In genomic region chr1:181307981-181308380, GRCm38 (mm10) we compare ENCODE assay signal across 21 mouse cellular contexts. TPM values are rescaled to one million over a fixed set of nuclear protein-coding genes. Genes with fewer than 3 reads are reported as not detected.
DNase-seq lines count a peak whose midpoint lies in the region; ATAC-seq and TF ChIP-seq lines count a peak whose summit lies in the region.
"Had no signal": no experiment of that assay in that cellular context is flagged by ENCODE, and none has a peak within 500 bp of the region (broad histone marks: within the 10 kb centered on the region; RNA-seq: fewer than 3 reads in every experiment).

No protein-coding gene starts in this region.

- no peaks in the 10 kb centered on the region for H3K36me3 ChIP-seq in forebrain, embryonic 16.5 days (ENCODE audit: control insufficient read depth, insufficient read depth)
- H3K36me3 ChIP-seq in forebrain, postnatal 0 days (ENCODE audit: insufficient read depth): no peaks in the 10 kb centered on the region
- no peaks in the 10 kb centered on the region for H3K36me3 ChIP-seq in midbrain, embryonic 15.5 days (replicated peaks)
- H3K36me3 ChIP-seq in midbrain, embryonic 14.5 days (ENCODE audit: control insufficient read depth, insufficient read depth, low read length): no peaks in the 10 kb centered on the region
- H3K36me3 ChIP-seq: G1E; heart, embryonic 12.5 days; neural tube, embryonic 12.5 days had no signal

- TF ChIP-seq CTCF in forebrain, postnatal 0 days (IDR thresholded peaks at IDR 0.05; ENCODE audit: low read depth): no peak

- ATAC-seq in forebrain, embryonic 16.5 days: peak; percentile 33; the same call in 1 of the 2 replicates
- no peak for ATAC-seq in forebrain, postnatal 0 days
- ATAC-seq in midbrain, embryonic 15.5 days (replicated peaks): no peak
- no peak for ATAC-seq in midbrain, embryonic 14.5 days (ENCODE audit: low FRiP score, low TSS enrichment)

- no peaks in the 10 kb centered on the region for H3K27me3 ChIP-seq in forebrain, embryonic 16.5 days (replicated peaks; ENCODE audit: control insufficient read depth, insufficient read depth, low read length)
- H3K27me3 ChIP-seq in forebrain, postnatal 0 days (ENCODE audit: insufficient read depth, low read length): no peaks in the 10 kb centered on the region
- no peaks in the 10 kb centered on the region for H3K27me3 ChIP-seq in midbrain, embryonic 15.5 days (replicated peaks)
- no peaks in the 10 kb centered on the region for H3K27me3 ChIP-seq in midbrain, embryonic 14.5 days (ENCODE audit: control insufficient read depth, insufficient read depth, low read length)
- H3K27me3 ChIP-seq: heart, embryonic 12.5 days; neural tube, embryonic 12.5 days had no signal

- DNase-seq in forebrain, postnatal 0 days: no peak
- DNase-seq in layer of hippocampus, adult 9-11 months: peak; percentile 30
- no peak for DNase-seq in layer of hippocampus, adult 11-12 months (ENCODE audit: low spot score)
- DNase-seq in NIH3T3 (ENCODE audit: low read depth): peak; percentile 33
- DNase-seq in adrenal gland, postnatal 14 days: peak; percentile 73
- DNase-seq in midbrain, embryonic 14.5 days: no peak
- DNase-seq: cerebellum, adult 8-10 months; heart, postnatal 14 days; kidney, adult 11 months; liver; lung, embryonic 14.5 days; lung, postnatal 4 days had no signal

- no peak overlapping the region for H3K9ac ChIP-seq in forebrain, embryonic 16.5 days (replicated peaks; ENCODE audit: low read depth, low read length)
- H3K9ac ChIP-seq in forebrain, postnatal 0 days: no peak overlapping the region
- no peak overlapping the region for H3K9ac ChIP-seq in midbrain, embryonic 15.5 days
- no peak overlapping the region for H3K9ac ChIP-seq in midbrain, embryonic 14.5 days (replicated peaks; ENCODE audit: low read length)
- H3K9ac ChIP-seq: heart, embryonic 12.5 days; hindbrain, embryonic 14.5 days; lung, embryonic 14.5 days; neural tube, embryonic 12.5 days had no signal

- H3K4me2 ChIP-seq in forebrain, embryonic 16.5 days (ENCODE audit: low read length): no peak overlapping the region
- H3K4me2 ChIP-seq in forebrain, postnatal 0 days (ENCODE audit: low read depth): no peak overlapping the region
- no peak overlapping the region for H3K4me2 ChIP-seq in midbrain, embryonic 15.5 days
- no peak overlapping the region for H3K4me2 ChIP-seq in midbrain, embryonic 14.5 days (ENCODE audit: low read length)
- H3K4me2 ChIP-seq: heart, embryonic 12.5 days; hindbrain, embryonic 14.5 days; lung, embryonic 14.5 days; neural tube, embryonic 12.5 days had no signal

- WGBS in forebrain, embryonic 16.5 days: 59% methylated on average over 3 of the region's 3 CpGs
- WGBS in forebrain, postnatal 0 days: 49% methylated on average over 3 of the region's 3 CpGs
- 83% methylated on average over 3 of the region's 3 CpGs for WGBS in midbrain, embryonic 15.5 days
- WGBS in midbrain, embryonic 14.5 days: 73% methylated on average over 3 of the region's 3 CpGs

- no peaks in the 10 kb centered on the region for H3K9me3 ChIP-seq in forebrain, embryonic 16.5 days (ENCODE audit: control insufficient read depth, low read length)
- H3K9me3 ChIP-seq in forebrain, postnatal 0 days (ENCODE audit: low read length): no peaks in the 10 kb centered on the region
- no peaks in the 10 kb centered on the region for H3K9me3 ChIP-seq in midbrain, embryonic 15.5 days
- H3K9me3 ChIP-seq in midbrain, embryonic 14.5 days (ENCODE audit: control insufficient read depth, low read length): no peaks in the 10 kb centered on the region
- H3K9me3 ChIP-seq: neural tube, embryonic 12.5 days had no signal

- no peak overlapping the region for H3K4me3 ChIP-seq in forebrain, embryonic 16.5 days (replicated peaks; ENCODE audit: low read length)
- H3K4me3 ChIP-seq in forebrain, postnatal 0 days (ENCODE audit: low read depth, low read length): no peak overlapping the region
- H3K4me3 ChIP-seq in midbrain, embryonic 15.5 days: no peak overlapping the region
- no peak overlapping the region for H3K4me3 ChIP-seq in midbrain, embryonic 14.5 days (replicated peaks; ENCODE audit: low read depth, low read length)
- H3K4me3 ChIP-seq: heart, embryonic 12.5 days; neural tube, embryonic 12.5 days had no signal

- H3K27ac ChIP-seq in forebrain, embryonic 16.5 days (ENCODE audit: low read length): no peak overlapping the region
- H3K27ac ChIP-seq in forebrain, postnatal 0 days (ENCODE audit: low read depth, low read length): no peak overlapping the region
- H3K27ac ChIP-seq in midbrain, embryonic 15.5 days: no peak overlapping the region
- H3K27ac ChIP-seq in midbrain, embryonic 14.5 days (replicated peaks; ENCODE audit: low read depth, low read length): no peak overlapping the region
- H3K27ac ChIP-seq: hindbrain, embryonic 14.5 days; neural tube, embryonic 12.5 days; stomach, postnatal 0 days had no signal

- H3K4me1 ChIP-seq in forebrain, embryonic 16.5 days (replicated peaks; ENCODE audit: control insufficient read depth, insufficient read depth, low read length): no peaks in the 10 kb centered on the region
- no peaks in the 10 kb centered on the region for H3K4me1 ChIP-seq in forebrain, postnatal 0 days (ENCODE audit: insufficient read depth)
- no peaks in the 10 kb centered on the region for H3K4me1 ChIP-seq in midbrain, embryonic 15.5 days
- no peaks in the 10 kb centered on the region for H3K4me1 ChIP-seq in midbrain, embryonic 14.5 days (ENCODE audit: control insufficient read depth, insufficient read depth, low read length)
- H3K4me1 ChIP-seq: heart, embryonic 12.5 days; neural tube, embryonic 12.5 days had no signal

RNA-seq across cellular contexts. Expression of gene Cnih3, which starts 44.4 kb away (rescaled TPM):
- 43.4 and 46.8 TPM in 2 replicates for polyA plus RNA-seq in forebrain, embryonic 16.5 days (2015; fragmentation: Nextera tagmentation; extraction: Ambion mirVana)
- 62.4 and 80.8 TPM in 2 replicates for total RNA-seq in forebrain, postnatal 0 days (2014; rRNA removed)
- polyA plus RNA-seq in forebrain, postnatal 0 days (2015; fragmentation: Nextera tagmentation; extraction: Ambion mirVana): 31.1 and 49.3 TPM in 2 replicates
- total RNA-seq in adrenal gland, postnatal 14 days (2021): not detected in 2 replicates
- polyA plus RNA-seq in midbrain, embryonic 15.5 days (2015; fragmentation: Nextera tagmentation; extraction: Ambion mirVana): 10.8 and 13.7 TPM in 2 replicates
- 7.6 and 10.3 TPM in 2 replicates for polyA plus RNA-seq in midbrain, embryonic 14.5 days (2014; fragmentation: Nextera tagmentation; extraction: Ambion mirVana)
- total RNA-seq: heart, postnatal 14 days; monocyte, adult 5-6 weeks had no signal
- polyA plus RNA-seq: G1E; large intestine, adult 2 months; lung, embryonic 14.5 days had no signal

Comparison
In these comparisons a context has a peak if more than half of its experiments do, and no peak if none do; other contexts are left out.
1. DNase-seq: peak in layer of hippocampus, adult 9-11 months (single experiment), NIH3T3 (single experiment) and adrenal gland, postnatal 14 days (single experiment); none in forebrain, postnatal 0 days (single experiment), layer of hippocampus, adult 11-12 months (single experiment) and midbrain, embryonic 14.5 days (single experiment).